Mouse (Mus musculus) kidney, adult 18-20 months (tissue): ENCODE data around the gene Gm5622.
A peak's percentile ranks its signal among the peaks of the same experiment; 100 is the strongest.
"Not testable (repeated sequence)": the region's sequence is repeated elsewhere in the genome, so short reads cannot be mapped to it uniquely, and the experiment has no call there.

Source experiments
- DNase-seq: peaks from one replicate; pipeline ENCODE4 v3.0.0; 2021

The Gm5622 gene

GRCm38 (mm10) chr14:51552490-51552889, at the start of gene Gm5622:
Gene Gm5622, plus strand, starts transcription at chr14:51552790.
- no peak for DNase-seq

GRCm38 (mm10) chr14:51507416-51507815, 45.2 kb upstream of the Gm5622 start:
- no peak for DNase-seq

- DNase-seq, result not testable (repeated sequence)
Observed at GRCm38 (mm10) chr14:51573963-51574362, 21.4 kb downstream of the Gm5622 start, which contains the start of gene Gm17175. Gene Gm17175, minus strand, starts transcription at chr14:51574063.

DNA sequence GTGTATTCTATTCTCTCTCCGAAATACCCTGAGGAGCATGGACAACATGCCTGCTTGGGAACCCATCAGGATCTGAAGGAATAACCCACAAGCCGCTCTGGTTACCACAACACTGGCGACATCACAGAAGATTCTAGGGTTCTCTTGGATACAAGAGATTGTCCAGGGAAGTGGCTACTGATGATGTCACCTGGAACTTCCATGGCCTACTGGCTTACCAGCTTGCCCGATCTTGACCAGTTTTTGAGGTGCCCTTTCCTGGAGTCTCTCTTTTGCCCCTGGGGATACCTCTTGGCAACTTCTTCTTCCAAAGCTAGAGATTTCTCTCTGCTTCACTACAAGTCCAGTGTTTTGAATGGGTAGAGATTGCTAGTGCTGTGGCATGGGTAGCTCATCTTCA, 39.4 kb downstream of the Gm5622 start, which contains the start of gene Gm17174:
TSS of gene Gm17174 (minus strand) at position 101 of the 400 bp plus-strand sequence.
- DNase-seq, result not testable (repeated sequence)

- DNase-seq, result no peak
Observed at GRCm38 (mm10) chr14:51611210-51611609, 58.6 kb downstream of the Gm5622 start, which contains the start of gene Gm17078. Gene Gm17078, minus strand, starts transcription at chr14:51611310.

- DNase-seq, result peak; percentile 23
Observed at GRCm38 (mm10) chr14:51632426-51632825, 79.8 kb downstream of the Gm5622 start.

DNA sequence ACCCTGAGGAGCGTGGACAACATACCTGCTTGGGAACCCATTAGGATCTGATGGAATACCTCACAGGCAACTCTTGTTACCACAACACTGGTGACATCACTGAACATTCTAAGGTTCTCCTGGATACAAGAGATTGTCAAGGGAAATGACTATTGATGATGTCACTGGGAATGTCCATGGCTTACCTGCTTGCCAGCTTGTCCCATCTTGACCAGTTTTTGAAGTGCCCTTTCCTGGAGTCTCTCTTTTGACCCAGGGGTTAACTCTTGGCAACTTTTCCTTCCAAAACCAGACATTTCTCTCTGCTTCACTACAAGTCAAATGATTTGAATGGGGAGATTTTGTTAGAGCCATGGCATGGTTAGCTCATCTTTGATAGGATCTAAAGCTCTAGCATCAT, 83.0 kb downstream of the Gm5622 start, which contains the start of gene Gm4181:
TSS of gene Gm4181 (minus strand) at position 101 of the 400 bp plus-strand sequence.
- not testable (repeated sequence) for DNase-seq

- DNase-seq, result no peak
Observed at GRCm38 (mm10) chr14:51677269-51677668, 124.7 kb downstream of the Gm5622 start.

GRCm38 (mm10) chr14:51695368-51695767, 142.8 kb downstream of the Gm5622 start, which contains the start of gene Gm17079:
Gene Gm17079, minus strand, starts transcription at chr14:51695468.
- DNase-seq, result not testable (repeated sequence)
